Mouse (Mus musculus) MEL (cell line): ENCODE data around the gene Dhx36.

Experiments
- CTCF ChIP-seq, 3 experiments: IDR thresholded peaks in 2 of 3; conservative IDR thresholded peaks in 1 of 3; 2 replicates each; pipeline ENCODE4 v1.5.1; 2011 to 2012; ENCODE audit warnings: low read length in 3 of 3, low read depth in 2 of 3, mild to moderate bottlenecking in 2 of 3, improper control_type of control experiment in 1 of 3, inconsistent platforms in 1 of 3, mixed read lengths in 1 of 3, moderate library complexity in 1 of 3; ENCODE audit not compliant: control insufficient read depth in 1 of 3, insufficient read depth in 1 of 3, poor library complexity in 1 of 3, severe bottlenecking in 1 of 3
- EP300 ChIP-seq, 2 experiments: IDR thresholded peaks; 2 replicates each; pipeline ENCODE4 v1.6.1; 2011; ENCODE audit warnings: improper control_type of control experiment in 2 of 2, low read length in 2 of 2, low read depth in 1 of 2, mild to moderate bottlenecking in 1 of 2
- ETS1 ChIP-seq: IDR thresholded peaks from 2 replicates; pipeline ENCODE4 v1.6.1; 2012; ENCODE audit warnings: low read depth, mild to moderate bottlenecking, inconsistent platforms, low read length, improper control_type of control experiment, moderate library complexity
- GABPA ChIP-seq: IDR thresholded peaks from 2 replicates; pipeline ENCODE4 v1.6.1; 2012; ENCODE audit warnings: low read depth, mild to moderate bottlenecking, inconsistent platforms, low read length, improper control_type of control experiment, moderate library complexity
- GATA1 ChIP-seq: IDR thresholded peaks from 2 replicates; pipeline ENCODE4 v1.6.1; 2011; ENCODE audit warnings: low read depth, low read length, improper control_type of control experiment
- HCFC1 ChIP-seq: IDR thresholded peaks from 2 replicates; pipeline ENCODE4 v1.6.1; 2012; ENCODE audit warnings: low read depth, mild to moderate bottlenecking, inconsistent platforms, low read length, improper control_type of control experiment, moderate library complexity
- JUND ChIP-seq: IDR thresholded peaks from 2 replicates; pipeline ENCODE4 v1.6.1; 2011; ENCODE audit warnings: low read depth, mild to moderate bottlenecking, improper control_type of control experiment, low read length
- MAX ChIP-seq: IDR thresholded peaks from 2 replicates; pipeline ENCODE4 v1.6.1; 2011; ENCODE audit warnings: low read length, improper control_type of control experiment
- MXI1 ChIP-seq: IDR thresholded peaks from 2 replicates; pipeline ENCODE4 v1.6.1; 2011; ENCODE audit warnings: mild to moderate bottlenecking, low read depth, low read length, improper control_type of control experiment
- MYC ChIP-seq: IDR thresholded peaks from 2 replicates; pipeline ENCODE4 v1.6.1; 2011; ENCODE audit warnings: low read depth, mild to moderate bottlenecking, low read length, improper control_type of control experiment, moderate library complexity
- NRF1 ChIP-seq: IDR thresholded peaks from 2 replicates; pipeline ENCODE4 v1.6.1; 2014; ENCODE audit warnings: low read depth, mild to moderate bottlenecking, inconsistent platforms, low read length, improper control_type of control experiment, moderate library complexity; ENCODE audit not compliant: poor library complexity, insufficient read depth, severe bottlenecking
- TCF12 ChIP-seq: IDR thresholded peaks from 2 replicates; pipeline ENCODE4 v1.6.1; 2014; ENCODE audit warnings: low read depth, mild to moderate bottlenecking, inconsistent platforms, low read length, improper control_type of control experiment, moderate library complexity

- TF ChIP-seq HCFC1, result no peak
- TF ChIP-seq EP300 (IDR thresholded peaks at IDR 0.05; ENCODE audit: low read depth in 1 of 2, low read length in 2 of 2), result no peak
- no peak for TF ChIP-seq GABPA
- no peak for TF ChIP-seq CTCF (IDR thresholded peaks at IDR 0.05 in 2 of 3, conservative IDR thresholded peaks at IDR 0.05 in 1 of 3; ENCODE audit: control insufficient read depth in 1 of 3, insufficient read depth in 1 of 3, low read depth in 2 of 3, low read length in 3 of 3, poor library complexity in 1 of 3, severe bottlenecking in 1 of 3)
- TF ChIP-seq NRF1, result no peak
- no peak for TF ChIP-seq MXI1
- no peak for TF ChIP-seq TCF12
- TF ChIP-seq MAX, result no peak
- TF ChIP-seq MYC, result no peak
- TF ChIP-seq JUND, result no peak
- no peak for TF ChIP-seq GATA1
- no peak for TF ChIP-seq ETS1
Observed at GRCm38 (mm10) chr3:62418387-62419138, 88.2 kb downstream of the Dhx36 start.
